Mouse (Mus musculus): ENCODE data around the gene Tor1a.

The Tor1a gene

GRCm38 (mm10) chr2:30967352-30968327 is at the start of gene Tor1a:
Tor1a (minus strand) TSS chr2:30967933.
- peak; percentile 84 for DNase-seq (ENCODE audit: low read depth, low spot score)

DNA sequence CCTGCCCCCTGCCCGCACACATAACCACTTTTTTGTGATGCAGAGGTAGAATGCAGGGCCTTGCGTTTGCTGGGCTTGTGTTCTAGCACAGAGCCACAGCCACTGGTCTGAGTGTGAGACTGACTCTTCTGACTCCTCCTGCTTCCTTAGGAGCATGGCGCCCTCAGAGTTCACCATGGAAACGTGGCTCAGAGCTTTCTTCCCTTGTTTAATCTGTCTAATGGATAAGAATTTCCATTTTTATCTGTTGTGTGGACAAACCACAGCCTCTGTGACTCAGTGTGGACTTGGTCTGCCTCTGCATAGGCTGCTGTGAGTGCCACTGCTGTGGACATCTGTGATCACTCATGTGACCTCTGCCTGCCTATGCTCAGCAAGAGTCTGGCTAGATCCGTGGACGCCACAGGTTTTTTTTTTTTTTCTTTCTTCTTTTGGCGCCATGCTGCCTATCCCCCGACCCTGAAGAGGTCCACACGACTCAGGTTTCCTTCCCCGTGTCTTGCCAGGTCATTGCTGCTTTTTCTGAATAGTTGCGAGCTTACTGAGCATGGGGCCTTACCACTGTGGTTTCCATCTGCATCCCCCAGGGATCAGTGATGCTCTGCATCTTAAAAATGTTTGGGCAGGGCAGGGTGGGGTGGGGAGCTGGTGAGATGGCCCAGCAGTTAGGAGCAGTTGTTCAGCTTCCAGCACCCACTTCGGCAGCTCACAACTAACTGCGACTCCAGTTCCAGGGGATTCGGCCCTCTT is 45.8 kb upstream of the Tor1a start:
- no peak for DNase-seq (ENCODE audit: low read depth, low spot score)

GRCm38 (mm10) chr2:31007208-31007607 is 39.5 kb upstream of the Tor1a start:
- no peak for DNase-seq (ENCODE audit: low read depth, low spot score)

DNA sequence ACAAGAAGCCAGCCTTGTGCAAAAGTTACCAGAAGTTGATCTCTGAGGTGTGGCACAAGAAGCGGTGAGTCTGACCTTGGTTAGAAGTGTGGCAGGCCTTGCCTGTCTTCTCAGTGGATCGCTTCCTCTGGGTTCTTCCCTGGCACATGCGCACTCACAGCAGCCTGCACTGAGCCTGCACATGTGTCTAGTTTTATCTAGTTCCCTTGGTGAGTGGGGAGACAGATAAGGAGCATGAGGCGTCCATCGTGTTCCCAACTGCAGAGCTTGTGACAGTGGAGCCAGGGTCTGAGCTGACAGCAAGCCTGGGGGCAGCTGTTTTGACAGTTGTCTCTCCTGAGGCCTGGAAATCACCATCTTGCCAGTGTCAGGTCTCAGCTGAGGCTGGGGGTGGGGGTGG is 38.7 kb upstream of the Tor1a start:
- DNase-seq (ENCODE audit: low read depth, low spot score), result no peak

DNA sequence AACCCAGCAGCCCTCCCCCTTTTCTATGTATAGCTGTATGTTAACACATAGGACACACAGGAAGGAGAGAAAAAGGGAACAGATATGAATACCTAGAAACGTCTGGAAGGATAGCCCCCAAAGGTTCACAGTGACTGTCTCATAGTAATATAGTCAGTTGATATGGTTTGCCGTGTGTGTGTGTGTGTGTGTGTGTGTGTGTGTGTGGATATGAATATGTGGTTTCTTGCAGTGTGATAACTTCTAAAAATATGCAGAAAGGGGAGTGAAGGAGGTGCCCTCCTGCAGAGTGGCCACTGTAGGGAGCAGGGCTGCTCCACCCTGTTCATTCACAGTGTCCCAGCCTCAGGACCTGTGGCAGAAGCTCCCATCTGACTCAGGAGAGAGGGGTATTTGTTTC is 37.7 kb upstream of the Tor1a start:
- no peak for DNase-seq (ENCODE audit: low read depth, low spot score)

GRCm38 (mm10) chr2:31002857-31003256 is 35.1 kb upstream of the Tor1a start:
- DNase-seq (ENCODE audit: low read depth, low spot score), result no peak

DNA sequence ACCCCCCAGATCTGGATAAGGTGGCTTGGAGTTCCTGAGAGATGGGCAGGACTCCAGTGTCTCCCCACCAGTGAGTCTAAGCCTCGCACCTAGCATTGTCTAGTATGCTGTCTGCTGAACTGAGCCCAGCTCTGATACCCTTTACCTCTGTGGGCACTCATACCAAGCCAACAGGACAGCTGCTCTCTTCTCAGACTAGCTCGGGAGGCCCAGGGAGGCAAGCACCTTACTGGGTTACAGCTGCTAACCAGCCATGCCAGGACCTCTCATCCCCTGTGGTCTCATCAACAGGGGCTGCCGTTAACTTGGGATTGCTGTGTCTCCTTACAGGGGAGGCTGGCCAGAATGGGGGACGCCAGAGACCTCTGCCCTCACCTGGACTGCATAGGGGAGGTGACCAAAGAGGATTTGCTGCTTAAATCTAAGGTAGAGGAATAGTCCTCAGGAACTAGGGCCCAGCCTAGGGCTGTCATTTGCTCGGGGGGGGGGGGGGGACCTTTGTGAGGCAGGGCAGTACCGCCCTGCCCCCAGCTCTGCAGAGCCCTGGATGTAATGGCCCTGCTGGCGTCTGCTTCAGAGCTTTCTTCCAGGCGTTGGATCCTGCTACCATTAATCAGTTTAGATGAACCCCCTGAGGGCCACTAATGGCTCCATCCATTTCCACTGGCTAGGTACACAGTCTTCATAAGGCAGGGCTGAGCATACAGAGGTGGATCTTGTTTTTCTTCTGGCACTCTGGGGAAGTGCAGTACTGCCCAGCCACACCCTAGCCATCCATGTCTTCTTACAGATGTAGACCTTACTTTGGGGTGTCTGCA is 30.9 kb upstream of the Tor1a start:
- DNase-seq (ENCODE audit: low read depth, low spot score), result no peak

GRCm38 (mm10) chr2:30995432-30995996 is 27.8 kb upstream of the Tor1a start:
- DNase-seq (ENCODE audit: low read depth, low spot score), result no peak

DNA sequence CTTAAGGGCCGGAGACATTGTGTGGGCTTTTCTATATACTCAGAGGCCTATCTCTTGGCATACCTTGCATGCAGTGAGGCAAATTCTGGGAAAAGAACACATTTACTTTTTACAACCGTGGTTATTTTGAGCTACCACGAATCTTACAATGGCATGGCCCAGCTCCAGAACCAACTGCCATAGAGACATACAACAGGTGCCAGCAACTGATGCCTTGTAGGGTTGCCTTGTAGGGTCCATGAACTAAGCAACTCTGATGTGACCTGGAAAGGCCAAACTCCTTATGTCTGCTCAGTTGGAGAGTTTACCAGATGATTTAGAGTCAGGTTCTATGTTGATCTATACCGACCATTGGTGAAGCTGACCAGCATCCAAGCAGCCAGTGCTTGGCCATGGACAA is 27.1 kb upstream of the Tor1a start:
- DNase-seq (ENCODE audit: low read depth, low spot score), result no peak

DNA sequence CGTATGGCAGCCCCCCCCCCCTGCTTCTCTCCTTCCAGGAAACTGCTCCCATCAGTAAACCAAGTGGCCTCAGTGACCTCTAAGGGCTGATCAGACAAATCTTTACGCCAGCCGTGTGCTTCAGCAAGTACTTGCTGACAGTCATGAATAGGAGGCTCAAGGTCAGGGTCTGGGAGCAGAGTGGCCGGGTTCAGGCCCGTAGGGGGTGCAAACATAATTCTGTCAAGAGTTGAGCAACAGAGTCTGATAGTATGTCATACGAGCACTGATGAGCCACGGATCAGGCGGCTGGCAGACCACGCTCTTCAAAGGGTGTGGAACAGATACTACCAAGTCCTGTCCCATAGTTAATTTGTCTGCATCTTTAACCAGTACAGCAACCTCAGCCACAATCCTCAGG is 22.5 kb upstream of the Tor1a start:
- DNase-seq (ENCODE audit: low read depth, low spot score), result no peak

GRCm38 (mm10) chr2:30985111-30986020 is 17.6 kb upstream of the Tor1a start:
- no peak for DNase-seq (ENCODE audit: low read depth, low spot score)

DNA sequence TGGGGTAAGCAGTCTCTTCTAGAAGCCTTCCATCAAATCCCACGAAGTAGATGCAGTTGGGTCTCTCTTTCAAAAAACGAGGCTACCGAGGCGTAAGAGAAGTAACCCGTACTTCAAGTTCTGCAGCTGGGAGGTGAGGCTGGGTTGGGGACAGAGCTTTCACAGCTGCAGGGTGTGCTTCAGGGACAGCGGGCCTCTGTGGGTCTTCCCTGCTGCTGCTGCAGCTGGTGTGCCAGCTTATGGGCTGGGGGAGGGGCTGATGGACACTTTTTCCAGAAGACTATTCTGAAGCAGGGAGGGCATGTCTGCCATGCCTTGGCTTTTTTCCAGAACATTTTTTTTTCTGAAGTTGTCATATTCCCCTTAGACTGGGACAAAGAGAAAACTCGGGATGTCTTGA is 15.3 kb upstream of the Tor1a start:
- no peak for DNase-seq (ENCODE audit: low read depth, low spot score)

DNA sequence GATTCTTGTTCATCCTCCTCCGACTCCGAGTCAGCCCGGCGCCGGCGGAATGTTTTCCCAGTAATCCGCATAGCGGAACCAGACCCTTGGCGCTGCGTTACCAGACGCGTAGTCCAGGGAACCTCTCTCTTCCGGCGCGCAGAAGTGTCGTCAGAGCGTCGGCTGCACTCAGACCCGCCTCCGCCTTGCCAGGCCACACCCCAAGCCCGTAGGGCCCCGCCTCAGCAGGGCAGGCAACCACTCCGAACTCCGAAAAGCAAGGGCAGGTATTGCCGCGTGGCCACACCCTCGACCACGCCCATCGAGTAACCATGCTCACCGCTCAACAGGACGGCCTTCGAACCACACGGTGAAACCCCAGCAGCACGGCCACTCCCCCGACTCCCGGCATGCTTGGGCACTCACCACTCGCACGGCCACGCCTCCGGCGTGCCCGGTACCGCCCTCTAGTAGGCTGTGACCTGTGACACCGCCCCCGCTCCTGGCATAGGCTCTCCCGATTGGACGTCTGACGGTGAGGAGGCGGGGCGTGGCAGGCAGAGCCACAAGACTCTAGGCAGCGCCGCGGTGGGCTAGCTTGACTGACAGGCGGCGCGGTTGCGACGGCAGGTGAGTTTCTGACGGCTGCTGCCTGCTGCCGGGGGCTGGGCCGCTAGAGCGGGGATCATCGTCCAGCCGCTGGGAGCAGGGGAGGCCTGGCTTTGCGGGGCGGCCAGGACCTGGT is 14.2 kb upstream of the Tor1a start, which contains the start of the genes BC005624 and Usp20:
TSS of gene BC005624 (minus strand) at position 412 of the 724 bp plus-strand sequence.
TSS of gene Usp20 (plus strand) at position 490 of the 724 bp plus-strand sequence.
- peak; percentile 99 for DNase-seq (ENCODE audit: low read depth, low spot score)

DNA sequence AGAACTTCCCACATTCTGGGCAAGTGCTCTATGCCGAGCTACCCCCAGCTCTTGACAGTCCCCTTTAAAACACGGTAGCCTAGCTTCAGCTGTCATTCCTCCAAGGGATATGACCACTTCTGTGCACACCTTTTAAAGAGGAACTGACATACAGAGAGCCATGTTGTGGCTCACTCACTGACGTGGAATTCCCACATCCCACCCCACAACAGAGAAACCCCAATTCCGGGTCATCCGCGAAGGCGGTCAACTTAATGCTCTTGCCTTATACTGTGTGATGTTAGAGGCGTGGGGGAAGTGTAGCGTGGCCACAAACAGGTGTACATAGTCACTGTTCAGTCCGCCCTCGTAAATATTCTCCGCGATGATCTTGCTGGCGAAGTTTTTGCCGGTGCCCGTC is 907 bp downstream of the Tor1a start:
- DNase-seq (ENCODE audit: low read depth, low spot score), result no peak

DNA sequence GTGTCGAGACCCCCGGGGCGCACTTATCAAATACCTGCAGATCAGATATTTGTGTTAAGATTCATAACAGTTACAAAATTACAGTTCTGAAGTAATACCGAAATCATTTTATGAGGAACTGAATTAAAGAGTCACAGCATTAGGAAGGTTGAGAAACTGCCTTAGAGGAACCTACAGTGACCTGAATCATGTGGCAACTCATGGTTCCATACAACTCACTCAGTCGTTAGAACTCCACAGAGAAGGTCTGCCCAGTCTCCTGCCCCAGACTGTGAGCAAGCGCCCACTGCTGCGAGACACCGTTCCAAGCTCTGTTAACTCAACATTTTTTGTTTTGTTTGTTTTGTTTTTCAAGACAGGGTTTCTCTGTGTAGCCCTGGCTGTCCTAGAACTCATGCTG is 2.1 kb downstream of the Tor1a start:
- no peak for DNase-seq (ENCODE audit: low read depth, low spot score)

DNA sequence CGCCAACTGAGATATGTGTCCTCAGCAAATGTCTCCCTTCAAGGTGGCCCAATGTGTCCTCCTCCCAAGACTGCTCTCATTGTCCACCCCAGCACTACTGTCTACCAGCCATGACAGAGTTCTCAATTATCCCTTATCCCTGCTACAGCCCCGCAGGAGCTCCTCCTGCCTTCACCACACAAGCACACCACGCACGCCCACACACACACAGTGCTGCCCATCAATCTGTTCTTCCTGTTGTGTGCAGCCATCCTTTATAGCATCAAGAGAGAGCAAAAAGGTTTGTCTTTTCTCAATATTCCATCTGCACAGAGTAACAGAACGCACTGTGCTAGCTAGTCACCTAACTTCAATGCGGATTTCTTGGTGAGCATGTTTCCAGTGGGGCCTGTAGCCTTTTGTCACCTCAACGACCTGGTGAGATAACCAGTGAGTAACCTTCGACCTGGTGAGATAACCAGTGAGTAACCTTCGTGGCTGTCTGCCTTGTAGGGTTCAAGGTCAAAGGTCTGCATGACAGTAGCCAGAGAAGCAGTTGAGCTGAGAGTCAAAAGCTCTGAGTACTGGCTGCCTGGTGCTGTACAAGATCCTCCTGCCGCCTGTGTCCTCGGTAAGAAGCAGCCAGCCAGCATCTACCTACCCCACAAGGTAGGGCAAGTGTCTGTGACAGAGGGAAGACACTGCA is 5.0 kb downstream of the Tor1a start:
- no peak for DNase-seq (ENCODE audit: low read depth, low spot score)

DNA sequence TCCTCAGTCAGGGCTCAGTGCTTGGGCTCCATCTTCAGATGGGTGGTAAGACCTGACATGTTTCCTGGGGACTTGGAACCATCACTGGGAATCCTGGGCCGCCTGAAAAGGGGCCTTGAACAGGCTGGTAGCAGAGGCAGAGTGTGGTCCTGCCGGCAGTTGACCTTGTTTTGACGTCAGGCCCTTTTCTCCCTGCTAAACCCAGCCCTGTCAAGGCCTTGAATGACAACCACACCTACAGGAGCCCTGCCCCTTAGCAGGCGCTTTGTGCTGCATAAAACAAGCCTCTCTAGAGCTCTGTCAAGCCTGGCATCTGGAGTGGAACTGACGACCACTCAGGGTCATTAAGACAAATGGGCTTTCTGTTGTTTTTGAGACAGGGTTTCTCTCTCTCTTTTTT is 7.9 kb downstream of the Tor1a start:
- DNase-seq (ENCODE audit: low read depth, low spot score), result no peak

- DNase-seq (ENCODE audit: low read depth, low spot score), result no peak
Measured at GRCm38 (mm10) chr2:30958726-30959125, 9.0 kb downstream of the Tor1a start.

- DNase-seq (ENCODE audit: low read depth, low spot score), result no peak
Measured at GRCm38 (mm10) chr2:30957511-30957910, 10.2 kb downstream of the Tor1a start.
